Mouse (Mus musculus) lung, postnatal 0 days (tissue): ENCODE measurements at regions not wholly inside any gene's neighbourhood (a gene's known extent, or its start where the extent isn't known, plus 50 kb on each side); places are given as distances from the start of the nearest gene placed in this dataset.

Experiments
- CTCF ChIP-seq: IDR thresholded peaks from 2 replicates; pipeline ENCODE4 v1.5.1; 2016; ENCODE audit warnings: antibody characterized with exemption, mild to moderate bottlenecking
- EP300 ChIP-seq: IDR thresholded peaks from 2 replicates; pipeline ENCODE4 v1.6.1; 2016; ENCODE audit warnings: antibody characterized with exemption, mild to moderate bottlenecking, control low read depth

- TF ChIP-seq CTCF (no peak), EP300 (no peak)
These were observed 688.4 kb upstream of the Cdh8 start for GRCm38 (mm10) chr8:100104412-100105365.
